Mouse (Mus musculus): ENCODE measurements around the gene Xpnpep1.

- no peak for TF ChIP-seq CTCF (IDR thresholded peaks at IDR 0.05; ENCODE audit: low read depth)
- no peak for TF ChIP-seq EP300 (optimal IDR thresholded peaks at IDR 0.05)
Observed at GRCm38 (mm10) chr19:53075896-53076237, 35.9 kb upstream of the Xpnpep1 start.

All from stomach, postnatal 0 days (tissue).